Mouse (Mus musculus): ENCODE measurements around the gene Pcgf5.
A peak's percentile ranks its signal among the peaks of the same experiment; 100 is the strongest.
"Not testable (repeated sequence)": the region's sequence is repeated elsewhere in the genome, so short reads cannot be mapped to it uniquely, and the experiment has no call there.

The Pcgf5 gene

DNA sequence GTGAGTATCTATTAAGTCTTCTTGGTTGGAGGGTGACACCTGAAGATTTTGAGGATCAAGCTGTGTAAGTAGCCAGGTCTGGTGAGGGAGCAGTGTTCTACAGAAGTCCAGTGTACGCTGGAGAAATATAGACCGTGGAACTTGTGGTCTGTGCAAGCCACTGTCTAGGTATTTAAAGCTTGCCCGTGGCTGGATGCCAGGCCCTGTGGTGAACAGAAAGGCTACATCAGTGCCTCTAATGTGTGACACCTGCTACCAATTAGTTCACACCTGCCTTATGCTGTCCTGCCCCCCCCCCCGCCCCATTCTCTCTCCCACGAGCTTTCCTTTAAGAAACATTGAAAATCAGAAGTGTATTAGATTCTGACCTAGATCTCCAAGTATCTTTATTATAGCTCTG is 40.4 kb downstream of the Pcgf5 start:
- DNase-seq (ENCODE audit: low spot score) = no peak

DNA sequence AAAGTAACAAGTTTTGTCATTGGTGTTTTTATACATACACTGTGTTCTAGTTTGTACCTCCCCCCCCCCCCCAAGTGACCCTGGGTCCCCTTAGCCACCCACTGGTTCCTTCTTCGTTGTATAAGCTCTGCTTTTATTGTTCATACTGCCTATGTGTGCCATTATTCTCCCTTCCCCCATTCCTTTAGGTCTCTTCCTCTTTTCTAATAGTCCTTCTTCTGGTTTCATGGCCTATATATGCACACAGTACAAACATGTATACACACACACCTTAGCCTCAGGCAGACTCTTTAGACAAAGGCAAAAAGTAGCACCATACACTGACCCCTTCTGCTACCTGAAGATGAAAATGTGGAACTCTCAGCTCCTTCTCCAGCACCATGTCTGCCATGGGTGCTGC is 42.6 kb downstream of the Pcgf5 start:
- DNase-seq (ENCODE audit: low spot score) = no peak

DNA sequence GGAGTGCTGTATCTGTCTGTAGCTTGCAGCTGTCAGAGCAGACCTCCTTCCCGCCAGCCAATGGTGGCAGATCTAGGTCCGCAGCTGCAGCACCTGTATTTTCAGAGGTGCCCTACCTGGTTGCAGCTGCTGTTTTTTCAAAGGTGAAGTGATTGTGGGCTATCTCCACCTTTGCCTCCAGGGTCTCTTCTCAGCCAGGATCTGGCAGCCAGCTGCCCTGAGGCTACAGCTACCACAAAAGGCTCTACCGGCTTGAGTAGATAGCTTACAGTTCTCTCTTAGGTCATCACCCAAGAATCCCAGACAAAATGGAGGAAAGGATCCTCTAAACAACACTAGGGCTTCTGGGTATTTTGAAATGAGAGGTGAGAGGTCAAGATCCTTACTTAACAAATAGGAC is 50.4 kb downstream of the Pcgf5 start:
- no peak for DNase-seq (ENCODE audit: low spot score)

DNA sequence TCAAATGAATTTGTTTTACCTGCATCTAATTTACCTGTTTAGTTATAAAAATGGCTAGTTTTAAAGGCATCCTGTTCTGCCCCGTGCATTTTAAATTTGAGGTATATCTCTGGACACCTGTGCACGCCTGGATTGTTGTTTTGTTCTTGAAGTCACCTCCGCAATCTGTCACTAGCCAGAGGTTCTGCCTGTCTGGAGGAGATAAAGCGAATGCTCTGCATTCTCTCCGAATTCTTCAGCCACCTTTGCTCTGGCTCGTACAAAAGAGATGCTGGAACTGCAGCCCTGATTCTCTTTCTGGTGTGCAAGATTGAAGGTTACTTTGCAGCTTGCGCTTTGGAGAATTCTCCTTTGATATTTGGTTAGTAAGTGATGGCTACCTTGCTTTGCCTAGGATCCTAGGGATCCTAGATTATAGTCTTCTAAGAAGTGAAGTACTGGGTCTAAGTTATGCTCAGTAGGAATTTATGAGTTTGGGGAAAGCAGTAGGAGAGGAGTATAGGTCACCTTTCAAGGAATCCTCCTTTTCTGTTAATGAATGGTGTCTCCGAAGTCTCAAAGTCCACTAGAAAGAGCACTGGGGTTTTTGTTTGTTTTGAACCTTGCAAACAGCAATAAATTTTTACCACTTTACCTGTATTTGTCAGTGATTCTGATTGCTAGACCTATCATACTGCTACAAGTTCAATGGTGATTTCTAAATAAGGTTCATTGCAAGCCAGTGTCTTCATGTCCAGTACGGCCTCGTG is 60.4 kb downstream of the Pcgf5 start:
- no peak for DNase-seq (ENCODE audit: low spot score)

DNA sequence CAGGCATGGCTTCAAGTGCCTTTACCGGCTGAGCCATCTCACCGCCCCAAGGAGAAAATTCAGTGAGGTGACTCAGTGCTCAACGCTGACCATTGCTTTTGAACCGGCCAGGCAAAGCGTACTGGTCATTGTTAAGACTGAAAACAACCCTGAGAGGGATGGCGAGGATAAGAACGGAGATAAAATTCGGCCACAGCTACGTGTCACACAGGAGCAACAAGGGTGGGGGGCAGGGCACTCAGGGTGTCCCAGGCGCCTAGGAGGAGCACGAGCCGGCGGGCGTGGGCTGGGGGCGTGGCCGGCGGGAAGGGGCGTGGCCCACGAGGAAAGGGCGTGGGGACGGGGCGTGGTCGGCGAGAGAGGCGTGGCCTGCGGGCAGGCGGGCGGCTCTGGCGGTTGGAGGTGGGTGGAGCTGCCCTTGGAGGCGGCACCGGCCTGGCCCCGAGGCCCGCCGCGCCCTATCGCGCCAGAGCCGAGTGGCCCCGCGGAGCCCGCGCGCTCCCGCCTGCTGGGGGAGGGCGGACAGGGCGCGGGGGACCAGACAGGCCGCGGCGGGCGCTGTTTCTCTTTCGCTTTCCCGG is 61.3 kb downstream of the Pcgf5 start:
- DNase-seq (ENCODE audit: low spot score) = peak; percentile 99

DNA sequence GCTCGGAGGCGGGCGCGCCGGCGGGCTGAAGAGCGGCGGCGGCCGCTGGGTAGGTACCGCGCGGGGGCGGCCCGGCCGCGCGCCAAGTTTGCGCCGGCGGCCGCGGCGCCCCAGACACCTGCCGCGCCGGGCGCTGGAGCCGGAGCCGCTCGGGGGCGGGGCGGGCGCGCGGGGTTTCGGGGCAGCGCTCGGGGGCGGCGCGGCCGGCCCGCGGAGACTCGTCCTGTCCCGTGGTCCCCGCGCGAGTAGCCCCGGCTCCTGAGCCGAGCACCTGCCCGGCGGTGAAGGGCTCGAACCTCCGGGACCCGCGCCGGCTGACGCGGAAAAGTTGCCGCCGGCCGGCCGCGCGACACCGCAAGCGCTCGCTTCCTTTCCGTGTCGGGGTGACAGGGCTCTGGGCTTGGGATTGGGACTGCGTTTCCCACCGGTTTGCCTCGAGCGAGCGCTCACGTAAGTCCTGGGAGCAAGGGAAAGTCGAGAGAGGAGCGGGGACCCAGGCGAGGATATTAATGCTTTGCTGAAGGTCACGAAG is 61.8 kb downstream of the Pcgf5 start:
- no peak for DNase-seq (ENCODE audit: low spot score)

DNA sequence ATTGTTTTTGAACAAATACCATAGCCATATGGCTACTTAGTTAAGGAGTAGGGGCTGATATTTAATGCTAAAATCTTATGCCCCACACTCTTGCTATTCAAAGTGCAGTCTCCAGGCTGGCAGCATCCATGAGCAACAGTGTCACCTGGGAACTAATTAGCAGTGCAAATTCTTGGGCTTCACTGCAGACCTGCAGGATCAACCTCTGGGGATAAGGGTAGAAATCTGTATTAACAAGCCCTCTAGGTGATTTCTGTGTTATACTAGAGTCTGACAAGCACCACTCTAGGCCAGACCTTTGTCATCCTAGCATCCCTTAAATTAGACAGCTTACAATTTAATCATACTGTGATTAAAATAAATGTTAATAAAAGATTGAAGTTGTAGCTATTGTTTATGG is 71.8 kb downstream of the Pcgf5 start:
- DNase-seq (ENCODE audit: low spot score) = no peak

DNA sequence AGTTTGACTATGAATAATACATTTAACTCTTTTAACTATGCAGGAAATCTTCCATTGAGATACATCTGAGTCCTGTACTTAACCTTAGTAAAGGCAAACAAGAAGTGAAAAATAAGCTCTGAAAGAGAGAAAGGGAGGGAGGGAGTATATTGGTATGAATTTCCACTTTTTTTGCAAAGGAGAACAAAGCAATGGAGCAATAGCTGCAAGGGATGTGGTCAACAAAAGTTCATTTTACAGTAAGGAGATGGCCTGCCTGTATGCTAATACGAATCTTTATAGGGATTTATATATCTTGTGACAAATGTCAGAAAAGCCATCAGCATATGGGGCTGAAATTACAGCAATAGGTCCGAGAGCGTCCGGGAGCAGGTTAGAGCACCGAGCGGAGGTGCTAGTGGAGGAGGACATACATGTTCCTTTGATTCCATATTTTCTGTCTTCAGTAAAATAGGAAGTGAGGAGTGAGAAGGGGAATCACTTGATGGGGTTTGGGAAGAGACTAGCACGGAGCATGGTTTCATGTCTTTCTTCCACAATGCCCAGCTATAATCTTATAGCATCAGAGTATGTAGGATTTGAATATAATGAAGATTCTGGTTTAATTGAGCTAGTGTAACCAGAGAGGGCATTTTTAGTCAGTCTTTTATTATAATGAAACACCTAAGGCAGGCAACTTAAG is 79.2 kb downstream of the Pcgf5 start:
- no peak for DNase-seq (ENCODE audit: low spot score)

DNA sequence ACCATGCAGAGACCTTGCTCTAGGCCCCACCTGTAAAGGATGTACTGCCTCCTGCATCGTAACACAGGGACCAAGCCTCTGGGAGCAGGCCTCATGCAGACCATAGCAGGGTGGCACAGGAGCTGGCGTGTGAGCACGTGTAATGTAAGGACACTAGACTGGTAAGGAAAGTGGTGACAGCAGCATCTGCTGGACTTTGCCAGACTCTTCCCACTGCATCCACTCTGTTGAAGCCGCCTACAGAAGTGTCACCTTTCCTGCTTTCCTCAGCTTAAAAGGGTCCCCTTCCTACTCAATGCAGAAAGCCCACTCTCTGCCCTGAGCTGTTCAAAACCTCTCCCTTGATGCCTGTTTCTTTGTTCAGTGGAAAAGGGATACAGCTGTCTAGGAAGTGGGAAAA is 80.0 kb downstream of the Pcgf5 start:
- DNase-seq (ENCODE audit: low spot score) = no peak

DNA sequence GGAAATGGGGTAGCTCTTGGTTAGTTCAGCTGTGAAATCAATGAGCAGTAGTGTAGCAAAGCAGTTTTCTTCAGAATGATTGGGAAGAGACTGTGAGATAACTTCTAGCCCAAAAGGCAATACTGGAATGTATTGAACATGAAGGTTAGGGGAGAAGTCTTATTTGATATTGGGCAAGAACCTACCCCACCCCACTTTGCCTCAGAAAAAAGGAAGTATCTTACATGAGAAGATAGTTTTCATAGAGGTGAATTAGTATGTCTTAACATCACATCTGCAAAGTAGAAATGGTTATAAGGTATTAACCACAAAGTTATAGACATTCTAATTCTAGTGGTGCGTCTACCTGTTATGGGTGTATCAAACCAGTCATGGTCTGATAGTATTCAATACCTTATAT is 81.2 kb downstream of the Pcgf5 start:
- DNase-seq (ENCODE audit: low spot score) = no peak

DNA sequence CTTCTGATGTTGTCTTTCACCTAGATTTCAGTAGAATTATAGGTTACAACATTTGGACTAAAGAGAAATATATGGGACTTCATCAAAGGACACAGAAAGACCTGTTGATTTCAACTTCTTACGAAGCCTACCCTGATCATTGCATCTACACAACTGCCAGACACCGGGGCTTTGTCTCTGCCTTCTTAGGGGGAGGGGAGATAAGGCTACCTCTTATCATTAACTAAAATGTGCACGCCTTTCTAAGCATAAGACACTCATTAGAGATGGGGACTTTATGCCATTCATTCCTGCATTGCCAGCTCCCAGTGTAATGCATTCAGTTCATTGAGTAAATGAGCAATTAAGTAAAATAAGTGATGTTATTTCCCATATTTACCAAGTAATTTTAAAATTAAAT is 85.1 kb downstream of the Pcgf5 start:
- no peak for DNase-seq (ENCODE audit: low spot score)

DNA sequence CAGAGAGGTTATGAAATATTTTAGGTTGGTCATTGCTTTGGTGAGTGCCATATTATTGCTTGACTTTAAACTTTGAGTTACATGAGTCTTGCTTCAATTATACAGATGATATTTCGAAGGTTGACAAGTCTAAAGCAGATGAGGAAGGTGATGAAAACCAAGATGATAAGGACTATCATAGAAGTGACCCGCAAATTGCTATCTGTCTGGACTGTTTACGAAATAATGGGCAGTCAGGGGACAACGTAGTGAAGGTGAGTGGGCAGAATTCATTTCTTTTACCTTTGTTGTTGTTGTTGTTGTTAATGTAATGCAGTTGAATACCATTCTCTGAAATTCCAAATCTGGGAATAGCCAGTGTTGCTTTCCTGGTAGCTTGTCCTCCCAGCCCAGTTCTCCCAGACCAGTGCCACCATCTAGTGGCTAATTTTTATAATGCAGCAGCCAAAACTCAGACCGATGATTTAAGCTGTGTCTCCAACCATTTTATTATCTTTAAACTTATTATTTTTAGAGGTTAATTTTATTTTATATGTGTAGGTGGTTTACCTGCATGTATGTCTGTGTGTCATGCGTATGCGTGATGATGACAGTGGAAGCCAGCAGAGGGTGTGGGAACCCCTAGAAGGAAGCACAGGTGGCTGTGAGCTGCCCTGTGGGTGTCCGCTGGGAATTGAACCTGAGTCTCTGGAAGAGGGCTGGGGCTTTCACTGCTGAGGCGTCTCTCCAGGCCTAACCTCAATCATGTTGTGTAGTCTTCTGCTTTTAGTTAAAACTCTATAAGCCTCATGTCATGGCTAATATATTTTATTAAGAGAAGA is 92.0 kb downstream of the Pcgf5 start:
- peak; percentile 68 for DNase-seq (ENCODE audit: low spot score)

DNA sequence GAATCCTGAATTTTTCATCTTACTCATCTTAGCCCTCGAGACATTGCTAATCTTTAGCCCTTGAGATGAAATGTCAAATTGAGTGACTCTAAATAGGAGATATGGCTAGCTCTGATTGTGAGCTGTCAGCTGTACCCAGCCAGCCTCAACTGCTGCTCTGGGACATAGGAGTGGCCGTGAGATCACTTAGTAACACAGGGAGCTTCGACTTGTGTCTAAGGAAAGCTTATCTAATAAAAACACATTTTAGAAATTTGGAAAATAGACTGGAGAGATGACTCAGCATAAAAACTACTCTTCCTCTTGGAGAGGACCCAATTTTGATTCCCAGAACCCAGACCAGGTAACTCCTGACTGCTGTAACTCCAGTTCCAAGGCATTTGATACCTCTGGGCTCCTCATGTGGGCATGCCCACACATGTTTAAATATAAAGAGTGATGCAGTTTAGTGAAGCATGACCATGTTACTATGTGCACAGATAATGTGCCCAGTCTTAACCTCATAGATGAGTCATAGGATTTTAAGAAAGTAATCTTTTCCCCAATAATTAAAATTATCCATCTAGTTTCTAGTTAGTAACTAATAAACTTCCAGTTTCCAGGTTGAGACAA is 103.0 kb downstream of the Pcgf5 start:
- no peak for DNase-seq (ENCODE audit: low spot score)

DNA sequence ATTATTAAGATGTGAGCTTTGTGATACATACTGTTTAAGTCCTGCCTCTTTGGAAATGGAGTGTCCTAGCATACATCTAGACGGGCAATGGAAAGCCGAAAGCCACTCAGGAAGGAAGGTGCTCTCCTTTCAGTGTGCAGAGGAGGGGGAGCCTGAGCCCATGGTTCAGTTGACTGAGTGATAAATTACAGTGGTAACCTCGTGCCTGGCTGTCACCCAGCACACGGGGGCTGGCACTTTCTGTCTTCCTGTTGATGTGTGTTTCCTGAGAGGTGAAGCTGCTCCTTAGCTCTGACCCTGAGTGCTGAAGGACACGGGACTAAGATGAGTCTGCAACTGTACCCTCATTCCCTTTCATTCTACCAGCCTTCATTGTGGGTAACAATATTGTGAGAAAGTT is 103.6 kb downstream of the Pcgf5 start:
- DNase-seq (ENCODE audit: low spot score) = no peak

DNA sequence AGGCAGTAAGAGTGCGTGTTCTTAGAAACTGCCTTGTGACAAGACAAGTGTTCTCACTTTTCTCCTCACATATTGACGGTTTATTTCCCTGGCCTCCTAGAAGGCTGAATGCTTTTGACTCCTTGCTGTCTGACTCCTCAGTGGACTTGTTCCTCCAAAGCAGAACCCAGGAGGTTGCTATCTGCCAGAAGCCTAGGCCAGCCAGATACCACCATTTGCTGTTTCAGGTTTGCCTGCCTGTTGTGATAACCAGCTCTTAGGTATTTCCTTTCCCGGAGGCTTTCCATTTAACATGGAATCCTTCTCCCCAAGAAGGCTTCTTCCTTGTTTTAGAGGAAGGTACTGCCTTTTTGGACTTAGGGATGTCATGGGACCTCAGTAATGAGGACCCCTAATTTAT is 104.1 kb downstream of the Pcgf5 start:
- DNase-seq (ENCODE audit: low spot score) = not testable (repeated sequence)

DNA sequence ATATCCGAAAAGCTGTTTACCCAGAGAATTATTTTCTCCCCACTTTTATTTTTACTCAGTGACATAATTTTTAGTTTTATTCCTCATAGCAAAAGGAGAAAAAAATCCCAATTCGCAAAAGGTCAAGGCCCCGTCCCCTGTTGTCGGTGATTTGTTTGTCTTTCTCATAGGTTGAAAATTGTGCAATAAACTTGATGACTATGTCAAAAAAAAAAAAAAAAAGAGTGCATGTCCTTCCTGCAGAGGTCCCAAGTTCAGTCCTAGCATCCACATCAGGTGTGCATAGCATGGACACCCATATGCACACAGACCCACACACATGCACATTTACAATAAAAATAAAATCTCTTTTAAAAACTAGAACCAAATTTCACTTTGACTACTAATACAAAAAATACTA is 105.3 kb downstream of the Pcgf5 start:
- no peak for DNase-seq (ENCODE audit: low spot score)

DNA sequence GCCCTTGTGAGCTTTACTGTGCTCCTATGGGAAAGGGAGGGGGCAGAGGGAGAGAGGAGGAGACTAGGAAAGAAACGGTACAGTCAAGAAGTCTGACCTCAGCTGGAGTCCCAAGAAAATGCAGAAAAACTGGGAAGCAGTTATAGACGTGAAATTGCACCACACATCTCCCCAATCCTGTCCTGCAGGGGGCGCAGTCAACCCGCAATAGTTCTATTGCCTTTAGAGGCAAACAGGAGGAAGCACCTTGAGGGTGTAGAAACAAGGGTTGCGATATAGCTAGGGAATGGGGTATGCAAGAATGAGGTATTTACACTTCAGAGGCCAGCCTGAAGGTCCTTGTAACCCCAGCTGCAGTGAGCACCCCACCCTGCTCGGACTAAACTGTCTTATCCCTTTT is 122.0 kb downstream of the Pcgf5 start:
- peak; percentile 85 for DNase-seq (ENCODE audit: low spot score)

DNA sequence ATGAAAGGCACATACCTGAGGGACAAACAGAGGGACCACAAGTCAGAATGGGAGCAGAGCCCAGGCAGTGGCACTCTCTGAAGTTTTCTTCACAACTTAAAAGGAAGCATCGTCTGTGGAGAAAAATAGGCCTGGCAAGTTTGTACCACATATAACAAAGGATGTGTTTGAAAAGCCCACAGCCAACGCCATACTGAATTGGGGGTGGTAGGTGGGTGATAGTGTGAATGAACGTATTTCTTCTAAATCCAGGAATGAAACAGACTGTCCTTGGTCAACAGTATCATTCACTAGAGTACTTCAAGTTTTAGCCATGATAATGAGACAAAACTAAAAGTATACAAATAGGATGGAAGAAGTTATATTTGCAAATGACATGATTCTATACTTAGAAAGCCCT is 123.2 kb downstream of the Pcgf5 start:
- no peak for DNase-seq (ENCODE audit: low spot score)

DNA sequence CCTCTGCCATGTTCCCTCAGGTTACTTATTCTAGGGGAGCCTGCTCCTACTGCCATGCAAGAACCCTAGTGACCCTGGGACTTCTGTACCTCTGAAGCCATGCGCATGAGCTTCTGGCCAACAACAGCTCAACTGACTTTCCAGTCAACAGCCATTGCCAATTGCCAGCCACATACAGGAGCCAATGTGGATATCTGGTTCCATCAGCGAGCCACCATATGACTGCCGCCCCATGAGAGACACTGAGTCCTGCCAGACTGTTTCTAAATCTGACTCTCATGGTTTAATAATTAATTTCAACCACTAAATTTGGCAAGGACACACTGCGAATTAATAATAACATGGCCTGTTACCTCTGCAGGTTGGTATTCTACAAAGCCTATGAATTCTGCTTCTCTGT is 128.5 kb downstream of the Pcgf5 start:
- DNase-seq (ENCODE audit: low spot score) = no peak

DNA sequence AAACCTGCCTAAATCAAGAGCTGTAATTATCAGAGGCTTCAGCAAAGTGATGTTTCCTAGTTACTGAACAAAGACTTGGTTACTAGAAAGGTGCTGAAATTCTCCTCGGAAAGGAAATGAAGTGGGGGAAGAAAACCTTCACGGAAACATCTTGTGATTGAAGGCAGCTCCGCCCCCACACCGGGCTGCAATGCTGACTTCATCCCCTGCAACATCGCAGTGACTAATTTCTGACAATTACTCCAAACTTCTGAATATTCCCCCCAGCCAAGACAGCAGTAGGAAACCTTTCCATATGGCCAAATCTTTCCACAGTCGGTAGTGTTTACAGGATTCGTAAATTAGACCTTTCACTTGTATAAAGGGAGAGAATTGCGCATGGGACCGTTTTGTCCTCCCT is 129.0 kb downstream of the Pcgf5 start:
- DNase-seq (ENCODE audit: low spot score) = no peak

DNA sequence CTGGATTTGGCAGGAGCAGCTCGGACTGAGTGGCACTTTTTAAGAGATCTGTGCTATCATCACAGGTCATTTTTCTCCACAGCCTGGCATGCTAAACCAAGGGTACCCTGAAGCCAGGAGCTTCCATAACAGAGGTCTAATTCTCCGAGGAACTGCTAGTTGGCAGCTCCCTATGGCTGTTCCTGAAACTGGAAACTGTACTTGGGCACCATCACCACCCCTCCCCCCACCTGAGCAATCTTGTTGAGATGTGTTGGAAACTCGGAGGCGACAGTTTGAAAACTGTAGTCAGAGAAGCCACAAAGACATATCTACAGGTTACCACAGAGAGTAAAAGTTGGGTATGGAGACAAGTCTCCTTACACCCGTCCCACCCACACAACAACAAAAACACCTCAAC is 129.6 kb downstream of the Pcgf5 start:
- DNase-seq (ENCODE audit: low spot score) = no peak

DNA sequence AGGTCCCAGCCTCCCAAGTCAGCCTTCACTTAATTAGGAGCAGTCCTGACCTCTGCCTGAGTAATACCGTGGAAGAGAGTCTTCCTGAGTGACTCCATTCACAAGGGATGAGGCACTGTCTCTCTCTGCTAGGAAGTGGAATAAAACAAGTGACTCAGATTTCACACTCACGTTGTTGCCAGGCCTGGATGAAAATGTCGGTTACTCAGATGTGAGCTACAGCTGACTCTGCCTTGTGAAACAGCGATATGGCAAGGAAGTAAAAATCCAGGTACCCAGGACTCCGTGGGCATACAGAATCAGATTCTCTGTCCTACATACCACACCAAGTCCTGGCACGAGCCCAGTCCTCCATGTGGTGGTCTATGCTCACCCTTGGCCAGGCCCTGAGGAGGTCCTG is 142.8 kb downstream of the Pcgf5 start:
- DNase-seq (ENCODE audit: low spot score) = no peak

Measured in testis, postnatal 10 days (tissue).